Mouse (Mus musculus): ENCODE measurements at regions not wholly inside any gene's neighbourhood (a gene's known extent, or its start where the extent isn't known, plus 50 kb on each side); places are given as distances from the start of the nearest gene placed in this dataset.
A peak's percentile ranks its signal among the peaks of the same experiment; 100 is the strongest.

DNA sequence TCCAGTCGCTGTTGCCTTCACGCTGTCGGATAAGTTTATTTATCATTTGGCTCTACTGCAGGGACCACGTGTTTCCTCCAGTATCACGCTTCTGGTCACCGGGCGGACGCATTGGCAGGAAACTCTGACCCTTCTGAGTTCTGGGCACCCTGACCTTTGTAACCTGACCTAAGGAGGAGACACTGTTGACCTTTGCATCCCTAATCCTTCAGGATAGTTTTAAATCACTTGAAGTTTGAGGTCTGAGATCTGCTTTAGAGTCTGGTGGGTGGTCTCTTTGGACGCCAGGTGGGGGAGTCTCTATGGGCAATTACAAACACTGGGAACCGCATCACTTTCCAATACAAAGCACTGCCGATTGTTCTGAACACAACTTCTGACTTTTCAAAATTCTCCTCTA is 192.6 kb upstream of the Nrip1 start:
- Histone ChIP-seq H3K27me3 (ENCODE audit: control insufficient read depth, insufficient read depth, low read length) (no peaks in the 10 kb centered on the region), H3K36me3 (ENCODE audit: control insufficient read depth, insufficient read depth, low read length) (no peaks in the 10 kb centered on the region), H3K27ac (ENCODE audit: insufficient read depth, low read length) (no peak overlapping the region), H3K4me1 (ENCODE audit: control insufficient read depth, insufficient read depth, insufficient read length) (no peaks in the 10 kb centered on the region), H3K4me3 (ENCODE audit: extremely low read depth, insufficient read depth, insufficient read length) (no peak overlapping the region)
- TF ChIP-seq POLR2A (IDR thresholded peaks at IDR 0.05; ENCODE audit: low read depth, low read length): no peak
- TF ChIP-seq CTCF (IDR thresholded peaks at IDR 0.05; ENCODE audit: extremely low read depth, insufficient read depth, insufficient read length, insufficient replicate concordance): no peak
- no peak for DNase-seq (ENCODE audit: low read depth in 1 of 2, low spot score in 2 of 2)
- 71% methylated on average over 11 of the region's 11 CpGs for WGBS

DNA sequence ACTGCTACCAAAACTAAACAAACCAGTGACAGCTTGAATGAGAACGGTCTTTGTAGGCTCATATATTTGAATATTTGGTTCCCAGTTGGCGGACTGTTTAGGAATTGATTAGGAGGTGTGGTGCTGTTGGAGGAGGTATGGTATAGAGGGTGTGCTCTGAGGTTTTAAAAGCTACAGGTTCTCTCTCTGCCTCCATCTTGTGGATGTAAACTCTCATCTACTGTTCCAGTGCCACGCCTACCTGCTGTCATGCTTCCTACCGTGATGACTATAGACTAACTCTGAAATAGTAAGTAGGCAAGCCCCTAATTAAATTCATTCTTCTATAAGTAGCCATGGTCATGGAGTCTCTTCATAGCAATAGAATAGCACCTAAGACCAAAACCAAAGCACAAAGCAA is 181.2 kb upstream of the Nrip1 start:
- no peak for DNase-seq (ENCODE audit: low read depth in 1 of 2, low spot score in 2 of 2)
- TF ChIP-seq CTCF (IDR thresholded peaks at IDR 0.05; ENCODE audit: extremely low read depth, insufficient read depth, insufficient read length, insufficient replicate concordance) (no peak), POLR2A (IDR thresholded peaks at IDR 0.05; ENCODE audit: low read depth, low read length) (no peak)
- no peak overlapping the region for H3K27ac ChIP-seq (ENCODE audit: insufficient read depth, low read length)
- WGBS: 75% methylated on average over 4 of the region's 4 CpGs
- H3K27me3 ChIP-seq (ENCODE audit: control insufficient read depth, insufficient read depth, low read length): no peaks in the 10 kb centered on the region
- no peak overlapping the region for H3K4me3 ChIP-seq (ENCODE audit: extremely low read depth, insufficient read depth, insufficient read length)
- peaks cover 2% of the 10 kb centered on the region; the same call in 1 of the 2 replicates for H3K4me1 ChIP-seq (ENCODE audit: control insufficient read depth, insufficient read depth, insufficient read length)
- no peaks in the 10 kb centered on the region for H3K36me3 ChIP-seq (ENCODE audit: control insufficient read depth, insufficient read depth, low read length)

DNA sequence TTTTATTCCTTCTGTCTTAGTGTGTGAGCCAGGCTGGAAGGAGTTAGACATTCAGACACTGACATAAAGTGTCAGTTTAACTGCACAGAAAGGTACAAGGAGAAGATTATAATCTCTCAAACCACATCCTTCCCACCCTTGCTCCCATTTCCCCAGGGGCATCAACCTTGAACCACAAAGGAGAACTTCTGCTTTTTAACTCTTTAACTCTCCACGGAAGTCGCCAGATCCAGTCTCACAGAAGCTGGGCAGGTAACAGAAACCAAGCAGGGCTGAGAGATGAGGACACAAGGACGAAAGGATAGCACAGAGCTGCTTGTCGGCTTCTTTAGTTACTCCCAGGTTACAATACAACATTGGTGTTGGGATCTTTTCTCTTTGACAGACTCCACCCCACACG is 176.0 kb upstream of the Nrip1 start:
- no peak for TF ChIP-seq CTCF (IDR thresholded peaks at IDR 0.05; ENCODE audit: extremely low read depth, insufficient read depth, insufficient read length, insufficient replicate concordance)
- no peak for TF ChIP-seq POLR2A (IDR thresholded peaks at IDR 0.05; ENCODE audit: low read depth, low read length)
- 7% methylated on average over 5 of the region's 5 CpGs for WGBS
- Histone ChIP-seq H3K27ac (ENCODE audit: insufficient read depth, low read length) (no peak overlapping the region), H3K4me3 (ENCODE audit: extremely low read depth, insufficient read depth, insufficient read length) (no peak overlapping the region), H3K27me3 (ENCODE audit: control insufficient read depth, insufficient read depth, low read length) (no peaks in the 10 kb centered on the region), H3K36me3 (ENCODE audit: control insufficient read depth, insufficient read depth, low read length) (no peaks in the 10 kb centered on the region), H3K4me1 (ENCODE audit: control insufficient read depth, insufficient read depth, insufficient read length) (peaks cover 4% of the 10 kb centered on the region; the same call in 1 of the 2 replicates)
- DNase-seq (ENCODE audit: low read depth in 1 of 2, low spot score in 2 of 2): peak in 1 of 2 experiments; percentile 26

DNA sequence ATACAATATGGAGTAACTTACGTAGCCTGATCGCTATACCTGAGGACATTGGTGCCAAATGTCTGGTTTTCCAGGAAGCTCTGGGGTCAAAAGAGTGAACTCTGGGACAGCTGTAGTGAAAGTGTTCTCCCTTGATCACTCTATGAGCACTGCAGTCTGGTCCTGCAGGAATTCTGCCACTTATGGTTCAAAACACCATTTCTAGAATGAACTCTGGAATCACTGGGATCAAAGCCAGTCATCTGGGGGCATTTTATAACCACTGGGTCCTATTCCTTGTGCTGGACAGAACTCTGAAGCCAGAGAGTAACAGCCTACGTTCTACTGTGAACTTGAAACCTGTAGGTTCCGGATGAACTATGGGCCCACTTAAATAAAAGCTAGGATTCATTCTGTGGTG is 173.5 kb upstream of the Nrip1 start:
- H3K4me3 ChIP-seq (ENCODE audit: extremely low read depth, insufficient read depth, insufficient read length): no peak overlapping the region

DNA sequence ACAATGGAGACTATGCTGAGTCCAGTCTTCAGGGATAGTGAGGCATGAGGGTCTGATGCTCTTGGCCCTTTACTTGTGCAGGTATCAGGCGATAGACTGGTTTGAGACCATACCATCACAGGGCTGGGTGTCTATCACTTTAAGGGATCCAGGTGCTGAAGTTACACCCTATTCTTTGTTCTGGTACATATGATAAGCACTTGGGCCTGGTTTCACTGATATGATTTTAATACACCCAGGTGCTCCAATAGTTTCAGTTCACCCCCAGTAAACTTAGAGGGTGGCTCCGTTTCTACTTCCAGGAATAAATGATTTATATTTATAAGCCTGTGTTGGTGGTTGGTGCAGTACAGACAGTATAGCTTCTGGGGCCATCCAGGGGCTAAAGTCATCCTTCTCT is 173.0 kb upstream of the Nrip1 start:
- Histone ChIP-seq H3K27ac (ENCODE audit: insufficient read depth, low read length) (no peak overlapping the region), H3K4me1 (ENCODE audit: control insufficient read depth, insufficient read depth, insufficient read length) (peaks cover 2% of the 10 kb centered on the region; the same call in 1 of the 2 replicates), H3K36me3 (ENCODE audit: control insufficient read depth, insufficient read depth, low read length) (no peaks in the 10 kb centered on the region), H3K4me3 (ENCODE audit: extremely low read depth, insufficient read depth, insufficient read length) (no peak overlapping the region), H3K27me3 (ENCODE audit: control insufficient read depth, insufficient read depth, low read length) (no peaks in the 10 kb centered on the region)
- TF ChIP-seq POLR2A (IDR thresholded peaks at IDR 0.05; ENCODE audit: low read depth, low read length) (no peak), CTCF (IDR thresholded peaks at IDR 0.05; ENCODE audit: extremely low read depth, insufficient read depth, insufficient read length, insufficient replicate concordance) (no peak)
- no peak for DNase-seq (ENCODE audit: low read depth in 1 of 2, low spot score in 2 of 2)
- 88% methylated on average over 2 of the region's 2 CpGs for WGBS

More for the DNA sequence above, 173.5 kb upstream of the Nrip1 start:
- no peak for TF ChIP-seq POLR2A (IDR thresholded peaks at IDR 0.05; ENCODE audit: low read depth, low read length)
- no peak for TF ChIP-seq CTCF (IDR thresholded peaks at IDR 0.05; ENCODE audit: extremely low read depth, insufficient read depth, insufficient read length, insufficient replicate concordance)
- Histone ChIP-seq H3K27me3 (ENCODE audit: control insufficient read depth, insufficient read depth, low read length) (no peaks in the 10 kb centered on the region), H3K4me1 (ENCODE audit: control insufficient read depth, insufficient read depth, insufficient read length) (peaks cover 2% of the 10 kb centered on the region; the same call in 1 of the 2 replicates), H3K27ac (ENCODE audit: insufficient read depth, low read length) (no peak overlapping the region), H3K36me3 (ENCODE audit: control insufficient read depth, insufficient read depth, low read length) (no peaks in the 10 kb centered on the region)
- no peak for DNase-seq (ENCODE audit: low read depth in 1 of 2, low spot score in 2 of 2)
- whole genome bisulfite sequencing: 95% methylated on average over 4 of the region's 4 CpGs

DNA sequence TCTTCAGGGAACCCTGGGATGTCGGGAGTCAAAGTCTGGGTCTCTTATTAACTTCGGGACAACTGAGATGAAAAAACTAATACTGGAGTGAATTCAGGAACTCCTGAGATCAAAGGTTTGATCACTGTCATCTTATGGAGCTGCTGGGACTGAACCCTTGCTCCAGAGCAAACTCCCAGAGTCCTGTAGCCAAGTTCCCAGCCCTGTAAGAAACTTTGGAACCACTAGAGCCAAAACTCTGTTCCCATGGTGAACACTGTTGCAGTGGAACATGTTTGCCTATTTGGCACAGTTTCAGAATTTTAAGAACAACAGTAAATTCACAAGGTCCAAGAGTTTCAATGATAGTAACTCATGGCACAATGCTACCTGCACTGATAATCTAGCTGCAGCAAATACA is 172.3 kb upstream of the Nrip1 start:
- no peak for DNase-seq (ENCODE audit: low read depth in 1 of 2, low spot score in 2 of 2)
- H3K4me1 ChIP-seq (ENCODE audit: control insufficient read depth, insufficient read depth, insufficient read length): peaks cover 2% of the 10 kb centered on the region; the same call in 1 of the 2 replicates
- no peak overlapping the region for H3K27ac ChIP-seq (ENCODE audit: insufficient read depth, low read length)
- TF ChIP-seq POLR2A (IDR thresholded peaks at IDR 0.05; ENCODE audit: low read depth, low read length) (no peak), CTCF (IDR thresholded peaks at IDR 0.05; ENCODE audit: extremely low read depth, insufficient read depth, insufficient read length, insufficient replicate concordance) (no peak)
- no peak overlapping the region for H3K4me3 ChIP-seq (ENCODE audit: extremely low read depth, insufficient read depth, insufficient read length)
- WGBS: 89% methylated on average over 2 of the region's 2 CpGs
- no peaks in the 10 kb centered on the region for H3K27me3 ChIP-seq (ENCODE audit: control insufficient read depth, insufficient read depth, low read length)
- no peaks in the 10 kb centered on the region for H3K36me3 ChIP-seq (ENCODE audit: control insufficient read depth, insufficient read depth, low read length)

DNA sequence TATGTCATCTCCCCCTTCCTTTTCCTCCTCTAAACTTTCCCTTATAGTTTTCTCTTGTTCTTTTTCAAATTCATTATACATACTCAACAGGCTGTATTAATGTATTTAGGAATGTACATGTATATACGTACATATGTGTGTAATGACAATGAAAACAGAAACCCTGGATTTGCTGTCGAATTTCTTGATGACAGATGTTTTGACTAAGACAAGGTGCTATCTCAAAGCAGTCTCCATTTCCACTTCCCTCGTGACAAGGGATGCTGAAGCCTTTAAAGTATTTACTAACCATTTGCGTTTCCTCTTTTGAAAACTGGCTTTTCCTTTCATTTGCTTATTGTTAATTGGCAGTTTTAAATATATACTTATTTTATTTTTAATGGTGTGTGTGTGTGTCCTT is 171.3 kb upstream of the Nrip1 start:
- Histone ChIP-seq H3K36me3 (ENCODE audit: control insufficient read depth, insufficient read depth, low read length) (no peaks in the 10 kb centered on the region), H3K27me3 (ENCODE audit: control insufficient read depth, insufficient read depth, low read length) (no peaks in the 10 kb centered on the region), H3K27ac (ENCODE audit: insufficient read depth, low read length) (no peak overlapping the region), H3K4me1 (ENCODE audit: control insufficient read depth, insufficient read depth, insufficient read length) (peaks cover 2% of the 10 kb centered on the region; the same call in 1 of the 2 replicates), H3K4me3 (ENCODE audit: extremely low read depth, insufficient read depth, insufficient read length) (no peak overlapping the region)
- DNase-seq (ENCODE audit: low read depth in 1 of 2, low spot score in 2 of 2): no peak
- WGBS: 62% methylated on average over 4 of the region's 4 CpGs
- TF ChIP-seq CTCF (IDR thresholded peaks at IDR 0.05; ENCODE audit: extremely low read depth, insufficient read depth, insufficient read length, insufficient replicate concordance): no peak
- no peak for TF ChIP-seq POLR2A (IDR thresholded peaks at IDR 0.05; ENCODE audit: low read depth, low read length)
